Mouse (Mus musculus) bone marrow, adult 2 months (tissue): ENCODE data around the gene Nrip1. TPM values are rescaled to one million over a fixed set of nuclear protein-coding genes. Genes with fewer than 3 reads are reported as not detected.

Source experiments
- H3K27ac ChIP-seq: fragments of 200-500 bp; 2 replicates; pipeline ENCODE4 v1.5.1; 2012; ENCODE audit warnings: low read depth, mild to moderate bottlenecking, control low read depth, inconsistent platforms, low read length; ENCODE audit not compliant: control insufficient read depth, poor library complexity, insufficient read depth
- H3K4me1 ChIP-seq: fragments of 200-500 bp; 2 replicates; pipeline ENCODE4 v1.6.1; 2011; ENCODE audit warnings: low read length; ENCODE audit not compliant: control insufficient read depth, insufficient read depth
- H3K4me3 ChIP-seq: fragments of 200-500 bp; replicated peaks from 2 replicates; pipeline ENCODE3; 2011; ENCODE audit warnings: mild to moderate bottlenecking, low read depth, low read length, control low read depth; ENCODE audit not compliant: control insufficient read depth
- CTCF ChIP-seq: fragments of 200-500 bp; IDR thresholded peaks from 2 replicates; pipeline ENCODE4 v1.5.1; 2011; ENCODE audit warnings: low read length, control low read depth; ENCODE audit not compliant: control insufficient read depth, insufficient read depth
- POLR2A ChIP-seq: fragments of 200-500 bp; IDR thresholded peaks from 2 replicates; pipeline ENCODE4 v1.6.1; 2011; ENCODE audit warnings: low read depth, mild to moderate bottlenecking, control low read depth, low read length, borderline replicate concordance; ENCODE audit not compliant: control insufficient read depth
- WGBS: fragments of 180-500 bp; shearing (Covaris S2); methylation state at CpG from one replicate; pipeline ENCODE4 v1.1.7; 2018; 5-methylcytosine and 5-hydroxymethylcytosine counted together
- polyA plus RNA-seq: library from polyadenylated mRNA; stranded (reverse); fragments of >200 nt; gene quantifications from 2 replicates; pipeline ENCODE4 v1.2.4, GENCODE M21; 2011; ENCODE audit warnings: low replicate concordance; ENCODE audit not compliant: missing spikeins, insufficient read depth, insufficient read length

Gene Nrip1
- polyA plus RNA-seq, 1 experiment = 6.7 TPM

- H3K27ac ChIP-seq = no peak overlapping the region
- H3K4me1 ChIP-seq = no peaks in the 10 kb centered on the region
- TF ChIP-seq CTCF = no peak
- no peak for TF ChIP-seq POLR2A
- no peak overlapping the region for H3K4me3 ChIP-seq
- WGBS = 88% methylated on average over 6 of the region's 6 CpGs
Observed at GRCm38 (mm10) chr16:76260296-76260695, 113.3 kb downstream of the Nrip1 start.

GRCm38 (mm10) chr16:76251826-76252225 lies 121.8 kb downstream of the Nrip1 start:
- no peaks in the 10 kb centered on the region for H3K4me1 ChIP-seq
- TF ChIP-seq POLR2A = no peak
- no peak for TF ChIP-seq CTCF
- no peak overlapping the region for H3K27ac ChIP-seq
- H3K4me3 ChIP-seq = no peak overlapping the region
- 91% methylated on average over 10 of the region's 10 CpGs for WGBS

- H3K4me3 ChIP-seq = no peak overlapping the region
- WGBS = 50% methylated on average over 18 of the region's 18 CpGs
- no peak for TF ChIP-seq CTCF
- no peak for TF ChIP-seq POLR2A
Observed at GRCm38 (mm10) chr16:76249345-76250091, 124.1 kb downstream of the Nrip1 start.

GRCm38 (mm10) chr16:76242850-76243249 lies 130.8 kb downstream of the Nrip1 start:
- Histone ChIP-seq H3K27ac (no peak overlapping the region), H3K4me3 (no peak overlapping the region), H3K4me1 (no peaks in the 10 kb centered on the region; the same call in 1 of the 2 replicates)
- TF ChIP-seq CTCF = no peak
- no peak for TF ChIP-seq POLR2A
- WGBS = 92% methylated on average over 2 of the region's 2 CpGs

More at GRCm38 (mm10) chr16:76249345-76250091, 124.1 kb downstream of the Nrip1 start:
- Histone ChIP-seq H3K27ac (no peak overlapping the region), H3K4me1 (no peaks in the 10 kb centered on the region)

GRCm38 (mm10) chr16:76241266-76241665 lies 132.4 kb downstream of the Nrip1 start:
- H3K4me3 ChIP-seq = no peak overlapping the region
- H3K27ac ChIP-seq = no peak overlapping the region
- no peaks in the 10 kb centered on the region; the same call in 1 of the 2 replicates for H3K4me1 ChIP-seq
- 42% methylated on average over 4 of the region's 4 CpGs for WGBS
- TF ChIP-seq CTCF (no peak), POLR2A (no peak)

GRCm38 (mm10) chr16:76239353-76239752 lies 134.3 kb downstream of the Nrip1 start:
- H3K27ac ChIP-seq = no peak overlapping the region
- H3K4me3 ChIP-seq = no peak overlapping the region
- TF ChIP-seq POLR2A = no peak
- no peak for TF ChIP-seq CTCF
- no peaks in the 10 kb centered on the region; the same call in 1 of the 2 replicates for H3K4me1 ChIP-seq
- 80% methylated on average over 8 of the region's 8 CpGs for WGBS

GRCm38 (mm10) chr16:76238784-76239183 lies 134.8 kb downstream of the Nrip1 start:
- Histone ChIP-seq H3K27ac (no peak overlapping the region), H3K4me3 (no peak overlapping the region), H3K4me1 (no peaks in the 10 kb centered on the region; the same call in 1 of the 2 replicates)
- 83% methylated on average over 4 of the region's 4 CpGs for WGBS
- TF ChIP-seq POLR2A = no peak
- TF ChIP-seq CTCF = no peak
